Mouse (Mus musculus) liver, adult 2 months (tissue): Measurements from ENCODE around the gene Zfp367.

Experiments
- CTCF ChIP-seq: fragments of 200-500 bp; IDR thresholded peaks from 2 replicates; pipeline ENCODE4 v1.5.1; 2011; ENCODE audit warnings: low read depth, low read length, control low read depth
- POLR2A ChIP-seq: fragments of 200-500 bp; IDR thresholded peaks from 2 replicates; pipeline ENCODE4 v1.6.1; 2011; ENCODE audit warnings: low read length, control low read depth; ENCODE audit not compliant: insufficient read depth; ENCODE audit errors: extremely low read depth

DNA sequence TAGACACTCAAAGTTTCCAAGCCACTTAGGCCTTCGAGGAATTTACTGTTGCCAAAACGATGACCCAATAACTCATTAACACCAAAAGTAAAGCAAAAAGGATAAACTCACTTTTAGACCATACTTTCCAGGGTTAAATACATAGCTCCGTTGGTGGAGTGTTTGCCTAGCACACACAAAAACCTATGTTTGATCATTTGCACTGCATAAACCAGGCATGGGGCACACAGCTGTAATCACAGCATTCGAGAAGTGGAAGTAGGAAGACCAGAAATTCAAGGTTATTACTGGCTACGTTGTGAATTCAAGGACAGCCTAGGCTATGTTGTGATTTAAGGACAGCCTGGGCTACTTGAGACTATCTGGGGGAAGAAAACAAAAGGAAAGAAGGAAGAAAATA, 62.7 kb downstream of the Zfp367 start:
- no peak for TF ChIP-seq CTCF
- TF ChIP-seq POLR2A, result no peak
